Mouse (Mus musculus) stomach, postnatal 0 days (tissue): Measurements from ENCODE around the gene Pank3.

Source experiments
- CTCF ChIP-seq: IDR thresholded peaks from 2 replicates; pipeline ENCODE4 v1.5.1; 2016; ENCODE audit warnings: antibody characterized with exemption, low read depth, mild to moderate bottlenecking, moderate library complexity
- EP300 ChIP-seq: optimal IDR thresholded peaks from 2 replicates; pipeline ENCODE3; 2016; ENCODE audit warnings: antibody characterized with exemption

- TF ChIP-seq CTCF = no peak
- no peak for TF ChIP-seq EP300
These were observed 62.9 kb downstream of the Pank3 start for GRCm38 (mm10) chr11:35832139-35832538.
